Mouse (Mus musculus) forebrain, embryonic 12.5 days (tissue): Measurements from ENCODE around the gene Sgk1. TPM values are rescaled to one million over a fixed set of nuclear protein-coding genes. Genes with fewer than 3 reads are reported as not detected.

Experiments used
- polyA plus RNA-seq: library from polyadenylated mRNA; unstranded; fragments of >200 nt; fragmentation: Nextera tagmentation; extraction: Ambion mirVana; gene quantifications from 2 replicates; pipeline ENCODE4 v1.2.1, GENCODE M21; 2016

Sgk1 gene
- polyA plus RNA-seq, 1 experiment from 2014 or later, result 23.7 TPM

Other genes with a start within 250 kb of the Sgk1 start
- not detected in 2 replicates for gene 4930444G20Rik, start 185.9 kb downstream of the Sgk1 start, polyA plus RNA-seq